Mouse (Mus musculus) forebrain, postnatal 0 days (tissue): ENCODE results near the gene Msi2. TPM values are rescaled to one million over a fixed set of nuclear protein-coding genes. Genes with fewer than 3 reads are reported as not detected.

Experiments
- ATAC-seq: fragments of 200-750 bp; cut with Nextera tagmentation; 2 replicates; pipeline ENCODE4 v1.8.0; 2017; ENCODE audit warnings: mild to moderate bottlenecking, moderate library complexity
- DNase-seq: peaks from one replicate; pipeline ENCODE4 v3.0.0-alpha.2; 2015
- H3K27ac ChIP-seq: fragments of 300-500 bp; sonication (generic); 2 replicates; pipeline ENCODE4 v1.5.1; 2014; ENCODE audit warnings: low read depth, mild to moderate bottlenecking, antibody characterized with exemption, low read length, moderate library complexity, mixed read lengths
- H3K27me3 ChIP-seq: fragments of 300-500 bp; sonication (generic); 2 replicates; pipeline ENCODE4 v1.6.1; 2014; ENCODE audit warnings: mild to moderate bottlenecking, low read length, mixed read lengths; ENCODE audit not compliant: insufficient read depth
- H3K36me3 ChIP-seq: fragments of 300-500 bp; sonication (generic); 2 replicates; pipeline ENCODE4 v1.6.1; 2014; ENCODE audit warnings: mild to moderate bottlenecking, moderate library complexity; ENCODE audit not compliant: insufficient read depth
- H3K4me1 ChIP-seq: fragments of 300-500 bp; sonication (generic); 2 replicates; pipeline ENCODE4 v1.6.1; 2014; ENCODE audit warnings: antibody characterized with exemption; ENCODE audit not compliant: insufficient read depth
- H3K4me2 ChIP-seq: fragments of 300-500 bp; sonication (generic); 2 replicates; pipeline ENCODE4 v1.6.1; 2014; ENCODE audit warnings: low read depth, mild to moderate bottlenecking, moderate library complexity
- H3K4me3 ChIP-seq: fragments of 300-500 bp; sonication (generic); 2 replicates; pipeline ENCODE4 v1.5.1; 2014; ENCODE audit warnings: low read depth, low read length, mixed read lengths
- H3K9ac ChIP-seq: fragments of 300-500 bp; sonication (generic); 2 replicates; pipeline ENCODE4 v1.6.1; 2014; ENCODE audit warnings: mild to moderate bottlenecking
- H3K9me3 ChIP-seq: fragments of 300-500 bp; sonication (generic); 2 replicates; pipeline ENCODE4 v1.6.1; 2016; ENCODE audit warnings: low read length
- CTCF ChIP-seq: sonication (generic); IDR thresholded peaks from 2 replicates; pipeline ENCODE4 v1.5.1; 2016; ENCODE audit warnings: antibody characterized with exemption, control low read depth, low read depth
- WGBS: fragments of 180-500 bp; shearing (Covaris S2); extraction: QIAGEN DNeasy Blood & Tissue Kit; methylation state at CpG from one replicate; pipeline ENCODE4 v1.1.7; 2014; 5-methylcytosine and 5-hydroxymethylcytosine counted together
- polyA plus RNA-seq: library from polyadenylated mRNA; unstranded; fragments of >200 nt; fragmentation: Nextera tagmentation; extraction: Ambion mirVana; gene quantifications from 2 replicates; pipeline ENCODE4 v1.2.1, GENCODE M21; 2015
- total RNA-seq: library from RNA; depleted of rRNA; stranded (reverse); fragments of >200 nt; gene quantifications from 2 replicates; pipeline ENCODE4 v1.2.3, GENCODE M21; 2014

The Msi2 gene
- total and polyA plus RNA-seq, 2 experiments from 2014 or later = 18.5 to 107 TPM

DNA sequence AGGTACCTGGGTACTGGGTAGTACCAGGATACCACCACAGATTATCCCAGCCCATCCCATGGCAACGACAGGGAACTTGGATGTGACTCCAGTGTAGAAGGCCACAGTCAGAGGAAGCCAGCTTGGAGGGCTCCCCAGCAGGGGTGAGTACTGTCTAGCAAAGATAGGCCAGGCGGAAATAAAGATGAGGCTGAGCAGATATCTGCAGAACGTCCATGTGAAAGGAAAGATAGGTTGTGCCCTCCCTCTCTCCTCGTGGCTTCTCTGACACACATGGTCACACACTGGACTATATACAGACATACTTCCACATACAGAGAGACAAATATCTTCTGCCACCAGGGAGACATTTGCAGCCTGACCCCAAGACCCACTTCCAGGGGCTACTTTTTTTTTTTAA lies 350.8 kb downstream of the Msi2 start:
- H3K27me3 ChIP-seq = no peaks in the 10 kb centered on the region; the same call in none of the 2 replicates
- WGBS = 85% methylated on average over 4 of the region's 4 CpGs
- H3K4me3 ChIP-seq = no peak overlapping the region
- H3K36me3 ChIP-seq = no peaks in the 10 kb centered on the region
- H3K27ac ChIP-seq = no peak overlapping the region
- H3K4me2 ChIP-seq = no peak overlapping the region
- H3K9ac ChIP-seq = no peak overlapping the region
- no peak for TF ChIP-seq CTCF
- DNase-seq (no peak), ATAC-seq (no peak)
- H3K4me1 ChIP-seq = no peaks in the 10 kb centered on the region
- H3K9me3 ChIP-seq = no peaks in the 10 kb centered on the region

DNA sequence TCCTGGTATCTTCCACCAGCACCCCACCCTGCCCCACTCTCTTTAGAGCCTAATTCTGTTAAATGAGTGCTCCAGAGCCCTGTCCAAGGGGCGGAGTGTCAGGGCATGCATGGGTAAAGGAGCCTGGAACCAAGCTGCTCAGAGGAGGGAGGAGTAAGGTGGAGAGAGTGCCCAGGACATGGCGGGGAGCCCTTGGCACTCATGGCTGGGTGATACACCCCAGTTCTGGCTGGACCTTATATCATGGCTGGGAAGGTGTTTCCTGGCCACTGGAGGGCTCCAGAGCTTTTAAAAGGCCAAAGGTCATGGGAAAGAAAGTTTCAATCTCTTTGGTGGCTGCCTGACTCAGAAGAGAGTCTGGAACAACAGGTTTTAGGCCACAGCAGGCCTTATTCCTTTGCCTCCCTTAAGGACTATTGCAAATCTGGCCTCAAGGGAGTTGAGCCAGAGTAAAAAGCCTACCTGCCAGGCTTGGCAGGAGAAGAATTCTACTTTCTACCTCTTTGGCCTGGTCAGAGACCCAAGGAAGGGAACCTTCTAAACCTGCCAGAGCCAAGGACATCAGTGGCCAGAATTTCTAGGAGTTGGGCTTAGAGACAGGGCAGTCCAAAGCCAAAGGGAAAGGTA lies 352.3 kb downstream of the Msi2 start:
- H3K9ac ChIP-seq = no peak overlapping the region
- H3K9me3 ChIP-seq = no peaks in the 10 kb centered on the region
- DNase-seq (no peak), ATAC-seq (no peak)
- no peak for TF ChIP-seq CTCF
- no peak overlapping the region for H3K4me2 ChIP-seq
- H3K4me3 ChIP-seq = no peak overlapping the region
- no peak overlapping the region for H3K27ac ChIP-seq
- no peaks in the 10 kb centered on the region for H3K4me1 ChIP-seq
- no peaks in the 10 kb centered on the region for H3K36me3 ChIP-seq
- WGBS = 84% methylated on average over 2 of the region's 2 CpGs
- no peaks in the 10 kb centered on the region; the same call in none of the 2 replicates for H3K27me3 ChIP-seq

DNA sequence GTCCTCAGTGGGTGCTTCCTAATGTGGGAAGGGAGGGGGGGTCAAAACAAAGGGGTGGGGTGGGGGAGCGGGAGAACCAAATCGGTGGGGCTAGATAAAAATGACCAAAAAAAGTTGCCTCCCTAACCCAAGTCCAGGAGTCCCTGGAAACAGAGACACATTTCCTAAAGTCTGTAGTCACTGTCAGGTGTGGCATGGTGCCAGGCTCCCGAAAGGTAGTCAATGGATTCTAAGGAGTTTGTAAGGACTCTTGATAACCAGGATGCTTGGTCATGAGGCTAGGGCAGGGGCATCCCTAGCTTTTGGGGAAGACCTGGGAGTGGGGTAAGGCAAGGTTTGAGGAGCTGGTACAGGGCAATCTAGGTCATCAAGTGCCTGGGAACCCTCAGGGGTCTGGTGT lies 354.1 kb downstream of the Msi2 start:
- Histone ChIP-seq H3K27me3 (no peaks in the 10 kb centered on the region; the same call in none of the 2 replicates), H3K4me3 (no peak overlapping the region), H3K36me3 (no peaks in the 10 kb centered on the region), H3K4me2 (no peak overlapping the region), H3K4me1 (no peaks in the 10 kb centered on the region), H3K9ac (no peak overlapping the region), H3K9me3 (no peaks in the 10 kb centered on the region), H3K27ac (no peak overlapping the region)
- no peak for DNase-seq
- no peak for TF ChIP-seq CTCF
- no peak for ATAC-seq
- 97% methylated on average over 3 of the region's 3 CpGs for WGBS

DNA sequence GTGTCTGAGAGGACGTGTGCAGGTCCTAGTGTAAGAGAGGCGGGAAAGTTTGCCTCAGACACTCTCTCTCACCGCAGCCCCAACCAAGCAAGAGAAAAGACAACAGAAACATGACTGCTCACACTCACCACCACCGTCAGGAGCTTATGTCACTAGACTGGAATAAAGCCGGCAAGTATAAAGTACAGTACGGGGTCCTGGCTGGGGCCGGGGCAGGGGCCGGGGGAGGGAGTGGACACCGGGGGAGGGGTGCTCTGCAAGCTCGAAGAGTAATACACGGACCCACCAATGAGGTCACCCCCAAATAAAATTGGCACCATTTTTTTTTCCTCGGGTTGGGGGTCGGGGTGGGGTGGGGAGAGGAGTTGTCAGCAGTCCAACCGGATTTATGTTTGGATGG lies 354.8 kb downstream of the Msi2 start:
- no peak for DNase-seq
- H3K27ac ChIP-seq = no peak overlapping the region
- H3K9ac ChIP-seq = no peak overlapping the region
- H3K27me3 ChIP-seq = no peaks in the 10 kb centered on the region
- no peaks in the 10 kb centered on the region for H3K9me3 ChIP-seq
- H3K4me3 ChIP-seq = no peak overlapping the region
- 0 out of 2 replicates have a peak, but pooled peaks cover 3% of the 10 kb centered on the region for H3K4me1 ChIP-seq
- H3K4me2 ChIP-seq = no peak overlapping the region
- WGBS = 85% methylated on average over 14 of the region's 14 CpGs
- no peak for TF ChIP-seq CTCF
- no peak for ATAC-seq
- H3K36me3 ChIP-seq = no peaks in the 10 kb centered on the region

DNA sequence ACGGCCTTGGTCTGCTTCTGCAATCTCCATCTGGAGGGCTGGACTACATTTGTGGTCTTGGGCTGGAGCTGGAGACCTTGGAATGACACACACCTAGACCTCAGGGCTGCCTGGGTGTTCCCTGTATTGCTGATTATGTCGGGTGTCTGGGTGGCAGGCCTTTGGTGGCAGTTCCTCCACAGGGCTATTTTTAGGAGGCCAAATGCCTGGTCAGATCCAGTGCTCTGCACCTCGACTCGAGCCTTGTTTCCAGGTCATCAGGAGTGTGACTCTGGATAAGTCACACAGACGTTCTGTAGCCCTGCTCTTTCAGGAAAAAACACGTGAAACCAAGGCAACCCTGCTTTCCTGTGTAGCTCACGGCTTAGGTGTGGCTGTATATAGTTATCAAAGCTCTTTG lies 358.6 kb downstream of the Msi2 start:
- 87% methylated on average over 7 of the region's 7 CpGs for WGBS
- ATAC-seq (no peak), DNase-seq (no peak)
- no peaks in the 10 kb centered on the region for H3K9me3 ChIP-seq
- no peak overlapping the region for H3K27ac ChIP-seq
- peaks cover 14% of the 10 kb centered on the region for H3K4me1 ChIP-seq
- H3K27me3 ChIP-seq = no peaks in the 10 kb centered on the region
- no peak overlapping the region for H3K9ac ChIP-seq
- TF ChIP-seq CTCF = no peak
- H3K4me3 ChIP-seq = no peak overlapping the region
- H3K4me2 ChIP-seq = no peak overlapping the region
- H3K36me3 ChIP-seq = no peaks in the 10 kb centered on the region

DNA sequence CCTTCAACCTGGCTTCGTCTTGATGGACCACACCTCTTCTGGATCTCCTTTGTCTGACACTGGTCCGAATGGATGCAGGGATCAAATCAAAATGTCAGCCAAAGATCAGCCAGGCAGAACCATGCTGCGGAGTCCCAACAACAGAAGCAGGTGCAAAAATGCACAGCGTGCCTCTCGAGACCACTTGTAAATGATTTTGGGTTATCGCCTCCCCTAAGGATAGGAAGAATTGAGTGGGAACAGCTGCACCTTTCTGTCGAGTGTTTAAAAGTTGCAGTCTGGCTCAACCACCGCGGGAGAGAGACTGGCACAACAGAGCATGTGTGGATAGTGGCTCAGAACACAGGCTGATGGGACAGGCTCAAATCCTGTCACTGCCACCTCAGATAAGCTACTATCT lies 361.0 kb downstream of the Msi2 start:
- Histone ChIP-seq H3K4me1 (peaks cover 14% of the 10 kb centered on the region), H3K36me3 (no peaks in the 10 kb centered on the region), H3K9me3 (no peaks in the 10 kb centered on the region), H3K4me3 (0 out of 2 replicates have a peak overlapping the region, but pooled peaks have one; percentile 5), H3K27ac (peak overlapping the region; percentile 70), H3K4me2 (peak overlapping the region; percentile 31), H3K9ac (0 out of 2 replicates have a peak overlapping the region, but pooled peaks have one; percentile 29), H3K27me3 (no peaks in the 10 kb centered on the region)
- ATAC-seq (peak; percentile 17), DNase-seq (no peak)
- no peak for TF ChIP-seq CTCF
- WGBS = 18% methylated on average over 9 of the region's 9 CpGs

DNA sequence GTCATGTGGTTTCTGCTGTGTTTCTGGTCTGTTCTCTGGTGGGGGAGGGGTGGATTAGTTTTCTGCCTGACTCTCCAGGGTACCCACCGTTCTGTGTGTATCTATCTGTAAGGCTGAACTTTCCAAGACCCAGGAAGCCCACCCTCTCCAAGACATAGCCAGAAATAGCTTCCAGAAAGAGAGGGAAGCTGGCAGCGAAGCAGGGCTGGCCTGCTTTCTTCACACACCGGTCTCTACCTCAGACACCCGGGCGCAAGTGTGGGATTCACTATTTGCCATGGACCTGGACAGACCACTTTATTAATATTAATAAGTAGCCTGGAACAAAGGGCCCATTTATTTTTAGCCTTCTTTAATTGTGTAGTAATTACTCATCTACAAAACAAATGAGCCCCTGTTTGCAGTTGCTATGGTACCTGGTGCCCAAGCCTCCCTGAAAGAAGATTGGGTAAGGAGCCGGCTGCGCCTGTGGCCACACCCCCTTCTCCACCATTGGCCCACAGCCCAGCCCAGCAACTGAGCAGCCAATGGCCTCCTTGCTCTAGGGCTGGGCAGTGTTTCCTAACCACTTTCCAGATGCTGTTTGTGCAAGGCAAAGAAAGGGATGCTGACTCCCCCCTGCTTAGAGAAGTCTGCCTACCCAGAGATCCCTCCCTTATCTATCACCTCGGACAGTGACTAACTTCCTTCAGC lies 361.6 kb downstream of the Msi2 start:
- peaks cover 14% of the 10 kb centered on the region for H3K4me1 ChIP-seq
- no peaks in the 10 kb centered on the region for H3K27me3 ChIP-seq
- H3K9ac ChIP-seq = 0 out of 2 replicates have a peak overlapping the region, but pooled peaks have one; percentile 29
- ATAC-seq (peak; percentile 98), DNase-seq (peak; percentile 93)
- 0 out of 2 replicates have a peak overlapping the region, but pooled peaks have one; percentile 5 for H3K4me3 ChIP-seq
- H3K27ac ChIP-seq = peak overlapping the region; percentile 75
- H3K4me2 ChIP-seq = peak overlapping the region; percentile 31
- H3K9me3 ChIP-seq = no peaks in the 10 kb centered on the region
- H3K36me3 ChIP-seq = no peaks in the 10 kb centered on the region
- TF ChIP-seq CTCF = no peak
- 7% methylated on average over 8 of the region's 8 CpGs for WGBS
